Mouse (Mus musculus): Measurements from ENCODE around the gene Dcaf1. TPM values are rescaled to one million over a fixed set of nuclear protein-coding genes. Genes with fewer than 3 reads are reported as not detected.

Gene Dcaf1
- 19.7 and 22.0 TPM in 2 replicates for polyA plus RNA-seq (2015; fragmentation: Nextera tagmentation; extraction: Ambion mirVana)

DNA sequence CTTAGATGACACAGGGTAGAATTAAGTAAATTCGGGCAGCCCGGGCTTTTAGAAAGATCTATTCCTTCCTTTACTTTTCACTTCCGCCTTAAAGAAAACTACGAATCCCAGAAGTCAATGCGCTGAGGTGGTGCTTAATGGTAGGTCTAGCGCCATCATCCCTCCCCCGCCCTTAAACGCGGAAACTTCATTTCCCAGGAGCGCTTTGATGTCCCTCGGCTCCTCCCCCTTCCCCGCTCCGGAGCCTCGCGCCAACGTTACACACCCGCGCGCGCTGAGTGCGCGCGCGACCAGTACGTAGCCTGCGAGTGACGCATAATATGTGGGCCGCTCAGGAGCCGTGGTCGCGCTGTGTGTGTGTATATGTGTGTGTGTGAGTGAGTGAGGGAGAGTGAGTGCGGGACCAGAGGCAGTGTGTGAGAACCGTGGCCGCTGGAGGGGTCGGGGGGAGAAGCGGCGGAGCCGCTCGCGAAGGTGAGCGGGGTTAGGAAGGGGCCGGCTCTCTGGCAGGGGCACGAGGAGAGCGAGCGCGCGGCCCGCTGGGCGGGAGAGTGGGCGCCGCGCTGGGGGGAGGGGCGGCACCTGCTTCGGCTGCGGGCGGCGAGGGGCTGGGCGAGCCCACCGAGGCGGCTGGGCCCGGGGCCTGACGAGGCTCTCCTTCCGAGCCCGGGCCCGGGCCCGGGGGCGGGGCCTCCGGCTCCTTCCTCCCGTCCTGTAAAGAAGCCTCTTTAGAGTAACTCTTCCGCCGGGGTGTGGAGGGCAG is at the start of gene Dcaf1:
Gene Dcaf1 (plus strand): TSS at position 257 of the 763 bp plus-strand sequence.
- Histone ChIP-seq H3K27ac (peak within 1 kb of the TSS; percentile 92), H3K9ac (replicated peaks) (peak within 1 kb of the TSS; percentile 90), H3K36me3 (no peaks in the 10 kb centered on the region), H3K27me3 (no peaks in the 10 kb centered on the region), H3K4me3 (replicated peaks) (peak within 1 kb of the TSS; percentile 84), H3K4me2 (replicated peaks) (peak within 1 kb of the TSS; percentile 89), H3K9me3 (no peaks in the 10 kb centered on the region), H3K4me1 (replicated peaks) (peaks cover 13% of the 10 kb centered on the region)
- WGBS = under 1% methylated on average over 61 of the region's 71 CpGs
- peak; percentile 99 for ATAC-seq

DNA sequence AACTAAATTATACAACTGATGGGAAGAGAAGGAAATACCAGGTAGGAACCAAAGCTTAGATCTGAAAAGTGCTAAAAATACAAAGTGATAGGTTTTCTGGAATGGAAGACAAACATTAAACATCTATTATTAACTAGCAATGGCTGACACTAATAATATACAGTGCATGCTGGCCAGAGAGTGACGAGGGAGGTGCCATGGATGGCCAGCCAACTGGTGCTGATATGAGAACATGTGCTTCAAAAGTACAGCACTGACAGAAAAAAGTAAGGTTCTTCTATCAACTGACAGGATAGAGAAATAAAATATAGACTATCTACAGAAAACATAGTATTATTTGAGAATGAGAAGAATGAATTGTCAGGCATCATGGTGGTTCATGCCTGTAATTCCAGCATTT is 45.6 kb upstream of the Dcaf1 start:
- Histone ChIP-seq H3K36me3 (no peaks in the 10 kb centered on the region), H3K9me3 (no peaks in the 10 kb centered on the region), H3K4me3 (replicated peaks) (no peak overlapping the region), H3K27ac (no peak overlapping the region), H3K27me3 (no peaks in the 10 kb centered on the region), H3K4me1 (replicated peaks) (no peaks in the 10 kb centered on the region), H3K9ac (replicated peaks) (no peak overlapping the region), H3K4me2 (replicated peaks) (no peak overlapping the region)
- WGBS = 95% methylated on average over 1 of the region's 1 CpGs
- ATAC-seq = no peak

DNA sequence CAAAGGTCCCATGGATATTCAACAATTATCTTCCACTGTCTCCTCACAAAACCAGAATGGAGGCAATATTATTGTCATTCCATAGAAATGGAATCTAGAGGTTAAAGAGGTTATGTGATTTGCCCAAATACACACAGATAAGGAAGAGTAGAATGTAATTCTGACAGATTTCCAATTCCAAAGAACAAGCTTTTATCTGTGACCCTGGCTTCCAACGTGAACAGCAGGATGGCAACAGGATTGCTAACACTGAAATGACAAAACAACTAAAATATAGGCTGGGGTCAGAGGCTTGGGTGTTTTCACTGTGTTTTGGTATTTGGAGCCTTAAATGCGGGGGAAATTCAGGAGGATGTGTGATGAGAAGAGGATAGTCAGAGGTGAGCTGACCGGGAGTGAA is 44.3 kb upstream of the Dcaf1 start:
- H3K36me3 ChIP-seq = no peaks in the 10 kb centered on the region
- no peak overlapping the region for H3K27ac ChIP-seq
- no peak overlapping the region for H3K4me3 ChIP-seq (replicated peaks)
- ATAC-seq = no peak
- no peak overlapping the region for H3K9ac ChIP-seq (replicated peaks)
- H3K4me2 ChIP-seq (replicated peaks) = no peak overlapping the region
- H3K9me3 ChIP-seq = no peaks in the 10 kb centered on the region
- WGBS = 93% methylated on average over 3 of the region's 3 CpGs
- no peaks in the 10 kb centered on the region for H3K4me1 ChIP-seq (replicated peaks)
- H3K27me3 ChIP-seq = no peaks in the 10 kb centered on the region

DNA sequence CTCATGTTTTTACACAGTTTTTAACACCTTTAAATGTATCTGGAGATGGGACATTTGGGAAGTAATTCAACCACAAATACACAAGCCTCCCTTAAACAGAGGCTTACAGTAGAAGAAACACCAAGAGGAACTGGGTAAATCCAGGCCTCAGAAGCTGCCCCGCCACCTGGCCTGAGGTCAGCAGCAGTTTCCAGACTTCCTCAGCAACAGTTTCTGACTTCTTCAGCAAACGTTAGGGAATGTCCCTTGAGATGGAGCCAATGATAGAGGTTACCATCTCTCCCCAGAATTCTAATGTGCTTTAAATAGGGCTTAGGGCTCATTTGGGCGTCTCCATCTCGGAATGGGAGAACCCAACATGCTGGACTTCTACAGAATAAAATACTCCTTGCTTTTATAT is 43.4 kb upstream of the Dcaf1 start:
- ATAC-seq = no peak
- WGBS = 92% methylated on average over 4 of the region's 4 CpGs
- Histone ChIP-seq H3K27ac (no peak overlapping the region), H3K27me3 (no peaks in the 10 kb centered on the region), H3K9ac (replicated peaks) (no peak overlapping the region), H3K4me1 (replicated peaks) (no peaks in the 10 kb centered on the region), H3K4me2 (replicated peaks) (no peak overlapping the region), H3K36me3 (no peaks in the 10 kb centered on the region), H3K9me3 (no peaks in the 10 kb centered on the region), H3K4me3 (replicated peaks) (no peak overlapping the region)

DNA sequence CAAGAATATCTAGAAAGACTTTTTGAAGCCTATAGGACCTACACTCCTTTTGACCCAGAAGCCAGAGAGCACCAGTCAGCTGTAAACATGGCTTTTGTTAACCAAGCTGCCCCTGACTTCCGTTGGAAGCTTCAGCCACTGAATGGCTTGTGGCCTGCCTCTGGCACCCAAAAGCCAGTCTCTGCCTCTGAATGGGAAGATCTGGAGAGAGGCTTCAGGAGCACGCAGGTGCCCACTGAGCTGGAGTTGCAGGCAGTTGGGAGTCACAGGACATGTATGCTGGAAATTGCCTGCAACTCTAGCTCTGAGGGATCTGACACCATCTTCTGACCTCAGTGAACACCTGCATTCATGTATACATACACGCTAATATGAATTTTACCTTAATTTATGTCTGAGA is 41.6 kb upstream of the Dcaf1 start:
- ATAC-seq = no peak
- H3K4me3 ChIP-seq (replicated peaks) = no peak overlapping the region
- H3K9me3 ChIP-seq = no peaks in the 10 kb centered on the region
- H3K4me1 ChIP-seq (replicated peaks) = no peaks in the 10 kb centered on the region
- no peak overlapping the region for H3K4me2 ChIP-seq (replicated peaks)
- no peaks in the 10 kb centered on the region for H3K27me3 ChIP-seq
- 86% methylated on average over 3 of the region's 3 CpGs for WGBS
- H3K9ac ChIP-seq (replicated peaks) = no peak overlapping the region
- H3K27ac ChIP-seq = no peak overlapping the region
- no peaks in the 10 kb centered on the region for H3K36me3 ChIP-seq

DNA sequence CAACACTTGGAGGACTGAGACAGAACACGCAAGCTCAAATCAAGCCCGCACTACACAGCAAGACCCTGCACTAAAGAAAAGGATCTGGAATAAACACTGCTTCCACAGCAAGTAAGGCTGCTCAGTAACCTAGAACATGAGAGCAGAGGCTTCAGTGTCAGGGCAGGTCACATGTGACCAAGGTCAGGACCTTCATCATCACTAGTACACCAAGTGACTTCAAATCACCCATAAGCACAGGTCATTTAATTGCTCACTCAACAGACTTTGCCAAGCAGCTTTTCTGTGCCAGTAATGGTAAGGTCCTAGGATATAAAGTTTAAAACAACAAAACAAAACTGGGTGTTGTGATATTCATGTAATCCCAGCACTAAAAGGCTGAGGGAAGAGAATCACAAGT is 38.1 kb upstream of the Dcaf1 start:
- Histone ChIP-seq H3K27ac (no peak overlapping the region), H3K4me3 (replicated peaks) (no peak overlapping the region), H3K27me3 (no peaks in the 10 kb centered on the region), H3K4me2 (replicated peaks) (no peak overlapping the region), H3K9ac (replicated peaks) (0 out of 2 replicates have a peak overlapping the region, but pooled peaks have one; percentile 6), H3K4me1 (replicated peaks) (peaks cover 19% of the 10 kb centered on the region), H3K9me3 (no peaks in the 10 kb centered on the region), H3K36me3 (no peaks in the 10 kb centered on the region)
- 100% methylated on average over 2 of the region's 2 CpGs for WGBS
- no peak for ATAC-seq

DNA sequence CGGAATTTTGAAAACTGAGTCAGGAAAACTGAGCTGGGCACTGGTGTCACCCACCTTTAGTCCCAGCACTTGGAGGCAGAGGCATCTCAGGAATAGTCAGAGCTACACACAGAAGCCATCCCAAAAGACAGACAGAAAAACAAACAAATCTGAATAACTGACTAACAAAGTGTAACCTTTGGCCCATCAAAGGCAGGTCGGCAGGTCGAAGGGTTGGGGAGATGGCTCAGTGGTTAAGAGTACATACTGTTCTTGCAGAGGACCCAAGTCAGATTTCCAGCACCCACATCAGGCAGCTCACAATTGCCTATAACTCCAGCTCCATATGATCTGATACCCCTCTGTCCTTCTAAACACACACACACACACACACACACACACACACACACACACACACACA is 36.5 kb upstream of the Dcaf1 start:
- Histone ChIP-seq H3K9me3 (no peaks in the 10 kb centered on the region), H3K4me1 (replicated peaks) (peaks cover 24% of the 10 kb centered on the region), H3K4me3 (replicated peaks) (no peak overlapping the region), H3K27me3 (no peaks in the 10 kb centered on the region), H3K27ac (no peak overlapping the region), H3K9ac (replicated peaks) (no peak overlapping the region), H3K36me3 (no peaks in the 10 kb centered on the region), H3K4me2 (replicated peaks) (no peak overlapping the region)
- WGBS = 91% methylated on average over 3 of the region's 3 CpGs
- no peak for ATAC-seq

DNA sequence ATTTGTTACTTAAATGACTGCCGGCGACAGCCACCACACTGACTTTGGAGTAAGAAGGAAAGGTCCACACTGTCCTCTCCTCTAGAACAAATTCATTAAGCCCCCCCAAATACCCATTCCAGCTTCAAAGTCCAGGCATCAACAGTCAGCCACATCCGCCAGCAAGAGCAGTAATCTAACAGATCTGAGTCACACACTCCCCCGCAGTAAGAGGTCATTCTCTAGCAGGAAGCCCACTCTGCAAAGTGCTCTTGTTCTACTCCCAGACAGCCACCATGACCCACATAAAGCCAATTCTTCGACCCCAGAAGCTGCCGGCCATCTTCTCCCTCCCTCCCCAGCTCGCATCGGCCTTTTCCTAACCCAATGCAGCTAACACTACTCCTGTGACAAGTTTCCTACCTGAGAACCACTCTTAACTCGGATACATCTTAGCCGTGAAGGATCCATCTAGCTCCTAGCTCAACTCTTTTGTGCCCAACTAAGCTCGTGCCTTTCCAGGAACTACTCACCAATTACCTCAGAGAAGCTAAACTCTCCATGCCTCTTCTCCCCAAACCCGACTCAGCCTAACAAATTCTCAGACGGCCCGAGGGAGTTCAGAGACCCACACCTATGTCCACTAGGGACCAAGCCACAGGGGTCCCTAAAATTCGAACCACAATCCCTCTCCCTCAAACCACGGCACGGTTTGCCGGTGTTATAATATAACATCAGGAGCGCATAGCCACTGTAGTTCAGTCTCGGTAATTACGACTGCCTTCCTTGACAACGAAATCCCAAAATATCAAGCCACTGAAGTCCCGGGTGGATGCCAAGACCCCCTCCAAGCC is 33.5 kb upstream of the Dcaf1 start:
- Histone ChIP-seq H3K4me1 (replicated peaks) (peaks cover 24% of the 10 kb centered on the region), H3K9ac (replicated peaks) (peak overlapping the region; percentile 98), H3K27ac (peak overlapping the region; percentile 87), H3K4me3 (replicated peaks) (peak overlapping the region; percentile 92), H3K9me3 (no peaks in the 10 kb centered on the region), H3K36me3 (no peaks in the 10 kb centered on the region), H3K27me3 (no peaks in the 10 kb centered on the region), H3K4me2 (replicated peaks) (peak overlapping the region; percentile 88)
- peak; percentile 48; the same call in 1 of the 2 replicates for ATAC-seq
- WGBS = 6% methylated on average over 23 of the region's 23 CpGs

DNA sequence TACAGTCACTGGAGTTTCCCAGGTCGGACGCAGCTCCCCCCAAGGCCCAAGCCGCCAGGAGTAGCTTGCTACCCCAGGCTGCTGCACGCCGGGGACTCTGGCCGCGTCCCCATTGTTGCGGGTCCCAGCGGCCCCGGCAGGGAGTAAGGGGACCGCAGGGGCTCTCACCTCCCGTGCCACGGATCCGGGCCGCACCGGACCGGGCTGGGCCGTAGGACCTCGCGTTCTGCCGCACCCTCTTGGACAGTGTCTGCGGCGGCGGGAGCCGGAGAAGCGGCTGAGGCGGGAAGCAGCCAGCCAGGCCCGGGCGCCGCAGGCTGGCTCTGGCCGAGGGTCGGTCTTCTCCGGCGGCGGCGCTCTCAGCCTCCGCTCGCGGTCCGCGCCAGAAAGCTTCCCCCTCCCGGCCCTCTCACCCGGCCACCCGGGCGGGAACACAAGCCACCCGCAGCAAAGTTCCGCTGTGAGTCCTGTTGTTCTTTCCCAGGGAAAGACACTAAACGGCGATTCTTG is 32.8 kb upstream of the Dcaf1 start, which contains the start of gene Rad54l2:
Gene Rad54l2 (minus strand): TSS at position 383 of the 510 bp plus-strand sequence.
- Histone ChIP-seq H3K27ac (peak within 1 kb of the TSS; percentile 87), H3K9ac (replicated peaks) (peak within 1 kb of the TSS; percentile 98), H3K27me3 (no peaks in the 10 kb centered on the region), H3K4me3 (replicated peaks) (peak within 1 kb of the TSS; percentile 92), H3K36me3 (no peaks in the 10 kb centered on the region), H3K4me1 (replicated peaks) (peaks cover 24% of the 10 kb centered on the region), H3K4me2 (replicated peaks) (peak within 1 kb of the TSS; percentile 88), H3K9me3 (no peaks in the 10 kb centered on the region)
- ATAC-seq = peak; percentile 94
- under 1% methylated on average over 49 of the region's 49 CpGs for WGBS

DNA sequence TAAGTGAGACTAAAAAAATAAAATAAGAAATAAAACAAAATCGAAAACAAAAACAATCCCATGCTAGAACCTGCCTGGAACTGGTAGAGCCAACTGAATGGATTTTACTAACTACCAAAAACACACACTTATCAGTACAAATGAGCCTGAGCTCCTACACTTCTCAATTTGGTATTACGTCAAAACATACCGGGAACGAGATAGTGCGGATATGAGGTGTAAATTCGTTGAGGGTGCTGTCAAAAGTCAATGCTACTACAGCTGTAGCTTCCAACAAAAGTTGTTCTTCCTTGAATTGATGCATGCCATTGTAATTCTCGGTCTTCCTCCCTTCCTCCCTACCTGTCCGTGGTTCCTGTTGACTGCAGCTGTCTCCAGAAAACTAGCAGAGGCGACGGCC is 32.3 kb upstream of the Dcaf1 start:
- ATAC-seq = no peak; the same call in 1 of the 2 replicates
- 20% methylated on average over 10 of the region's 10 CpGs for WGBS
- H3K4me3 ChIP-seq (replicated peaks) = peak overlapping the region; percentile 92
- H3K9ac ChIP-seq (replicated peaks) = peak overlapping the region; percentile 98
- peak overlapping the region; percentile 88 for H3K4me2 ChIP-seq (replicated peaks)
- H3K36me3 ChIP-seq = no peaks in the 10 kb centered on the region
- H3K27ac ChIP-seq = peak overlapping the region; percentile 87; the same call in 1 of the 2 replicates
- H3K9me3 ChIP-seq = no peaks in the 10 kb centered on the region
- peaks cover 24% of the 10 kb centered on the region for H3K4me1 ChIP-seq (replicated peaks)
- no peaks in the 10 kb centered on the region for H3K27me3 ChIP-seq

DNA sequence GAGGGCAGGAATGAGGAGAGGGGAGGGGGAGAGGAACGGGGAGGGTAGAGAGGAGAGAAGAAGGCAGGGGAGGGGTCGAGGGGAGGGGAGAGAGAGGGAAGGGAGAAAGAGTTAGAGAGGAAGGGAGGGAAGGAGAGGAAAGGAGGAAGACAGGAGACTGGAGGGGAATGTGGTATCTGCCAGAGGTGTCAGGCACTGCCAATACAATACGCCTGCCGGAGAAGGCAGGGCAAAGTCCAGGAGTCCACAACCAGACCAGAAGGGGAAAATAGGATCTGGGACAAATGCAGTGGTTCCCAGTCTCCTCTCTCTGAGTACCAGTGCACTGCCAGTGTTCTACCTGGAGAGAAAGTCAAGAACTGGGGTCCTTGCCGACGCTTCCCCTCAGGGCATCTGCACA is 30.8 kb upstream of the Dcaf1 start:
- 77% methylated on average over 6 of the region's 6 CpGs for WGBS

DNA sequence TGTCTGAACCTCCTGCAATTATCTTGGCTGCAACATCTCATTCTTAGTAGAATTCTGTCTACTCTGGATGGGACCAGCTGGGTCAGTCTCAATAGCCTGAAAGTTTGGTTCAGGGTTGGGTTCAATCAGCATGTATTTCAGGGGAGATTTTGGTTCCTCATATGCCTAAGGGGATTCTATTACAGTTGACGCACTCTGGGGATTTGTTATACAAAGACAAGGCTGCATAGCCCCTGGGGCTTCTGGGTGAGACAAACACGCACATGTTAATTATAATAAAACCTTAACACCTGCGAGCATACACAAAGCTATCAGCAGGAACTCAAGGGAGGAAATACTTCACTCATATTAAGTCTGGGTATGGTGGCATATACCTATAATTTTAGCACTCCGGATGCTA is 15.2 kb upstream of the Dcaf1 start:
- H3K36me3 ChIP-seq = no peaks in the 10 kb centered on the region
- H3K4me3 ChIP-seq (replicated peaks) = no peak overlapping the region
- H3K9me3 ChIP-seq = peaks cover 18% of the 10 kb centered on the region
- H3K9ac ChIP-seq (replicated peaks) = no peak overlapping the region
- H3K27me3 ChIP-seq = no peaks in the 10 kb centered on the region
- no peak overlapping the region for H3K4me2 ChIP-seq (replicated peaks)
- no peak for ATAC-seq
- WGBS = 88% methylated on average over 4 of the region's 4 CpGs
- H3K4me1 ChIP-seq (replicated peaks) = no peaks in the 10 kb centered on the region
- H3K27ac ChIP-seq = no peak overlapping the region

More for the DNA sequence above, 30.8 kb upstream of the Dcaf1 start:
- H3K4me1 ChIP-seq (replicated peaks) = peaks cover 24% of the 10 kb centered on the region
- ATAC-seq = no peak
- H3K9ac ChIP-seq (replicated peaks) = no peak overlapping the region
- H3K27ac ChIP-seq = no peak overlapping the region
- no peak overlapping the region for H3K4me3 ChIP-seq (replicated peaks)
- no peak overlapping the region for H3K4me2 ChIP-seq (replicated peaks)
- H3K36me3 ChIP-seq = no peaks in the 10 kb centered on the region
- H3K9me3 ChIP-seq = no peaks in the 10 kb centered on the region
- H3K27me3 ChIP-seq = no peaks in the 10 kb centered on the region

All from midbrain, embryonic 13.5 days (tissue).